Mouse (Mus musculus): ENCODE measurements around the gene Nek1. TPM values are rescaled to one million over a fixed set of nuclear protein-coding genes. Genes with fewer than 3 reads are reported as not detected.

Nek1 gene
- polyA plus RNA-seq, 1 experiment from 2014 or later, result 14.1 TPM

DNA sequence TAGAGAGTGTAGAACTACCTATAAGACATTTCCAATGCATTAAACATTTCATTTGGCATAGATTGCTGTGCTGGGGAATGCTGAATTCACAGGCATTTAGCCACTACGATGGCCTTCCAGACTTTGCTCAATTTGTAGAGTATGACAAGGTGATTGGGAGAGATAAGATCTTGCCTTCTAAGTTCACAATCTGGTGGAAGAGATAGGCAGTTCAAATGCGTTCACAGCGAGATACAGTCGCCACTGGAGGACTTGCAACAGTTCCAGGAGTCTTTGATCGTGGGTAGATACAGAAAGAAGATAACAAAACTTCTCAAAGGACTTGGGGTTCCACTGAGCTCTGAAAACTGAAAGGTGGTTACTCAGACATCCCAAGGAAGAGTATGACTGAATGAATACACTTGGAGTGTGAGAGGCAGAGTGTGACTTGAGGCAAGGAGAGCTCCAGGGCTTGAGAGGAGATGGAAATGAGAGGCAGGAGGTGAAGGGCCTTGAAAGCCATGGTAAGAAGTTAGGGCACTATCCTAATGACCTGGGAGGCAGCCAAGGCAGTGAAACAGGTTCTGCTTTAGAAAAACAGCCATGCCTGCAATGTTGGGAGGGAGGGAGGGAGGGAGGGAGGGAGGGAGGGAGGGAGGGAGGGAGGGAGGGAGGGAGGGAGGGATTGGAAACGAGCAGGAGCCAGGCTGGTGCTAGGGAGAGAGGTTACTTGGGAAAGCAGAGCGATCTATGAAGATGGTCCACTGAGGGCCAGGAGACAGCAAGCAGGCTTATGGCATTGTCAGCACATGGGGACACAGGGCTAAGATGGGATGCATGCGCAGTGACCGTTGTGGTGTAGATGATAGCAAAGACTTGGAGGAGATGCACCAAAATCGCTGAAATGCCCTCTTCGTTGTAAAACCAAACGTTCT lies 184.9 kb downstream of the Nek1 start:
- no peaks in the 10 kb centered on the region for H3K9me3 ChIP-seq (ENCODE audit: control insufficient read depth, low read length)
- H3K36me3 ChIP-seq (ENCODE audit: control insufficient read depth, insufficient read depth, low read length), result no peaks in the 10 kb centered on the region
- no peak overlapping the region for H3K4me2 ChIP-seq
- WGBS, result 58% methylated on average over 11 of the region's 12 CpGs
- H3K27ac ChIP-seq (ENCODE audit: low read depth, low read length), result no peak overlapping the region
- H3K27me3 ChIP-seq (replicated peaks; ENCODE audit: control insufficient read depth, insufficient read depth, low read length), result no peaks in the 10 kb centered on the region
- H3K9ac ChIP-seq (ENCODE audit: low read depth, low read length), result no peak overlapping the region
- no peak for DNase-seq (ENCODE audit: low spot score)
- ATAC-seq (replicated peaks; ENCODE audit: low FRiP score), result no peak
- no peaks in the 10 kb centered on the region for H3K4me1 ChIP-seq (replicated peaks; ENCODE audit: control insufficient read depth, insufficient read depth, low read length)
- H3K4me3 ChIP-seq (ENCODE audit: low read depth, low read length), result no peak overlapping the region

DNA sequence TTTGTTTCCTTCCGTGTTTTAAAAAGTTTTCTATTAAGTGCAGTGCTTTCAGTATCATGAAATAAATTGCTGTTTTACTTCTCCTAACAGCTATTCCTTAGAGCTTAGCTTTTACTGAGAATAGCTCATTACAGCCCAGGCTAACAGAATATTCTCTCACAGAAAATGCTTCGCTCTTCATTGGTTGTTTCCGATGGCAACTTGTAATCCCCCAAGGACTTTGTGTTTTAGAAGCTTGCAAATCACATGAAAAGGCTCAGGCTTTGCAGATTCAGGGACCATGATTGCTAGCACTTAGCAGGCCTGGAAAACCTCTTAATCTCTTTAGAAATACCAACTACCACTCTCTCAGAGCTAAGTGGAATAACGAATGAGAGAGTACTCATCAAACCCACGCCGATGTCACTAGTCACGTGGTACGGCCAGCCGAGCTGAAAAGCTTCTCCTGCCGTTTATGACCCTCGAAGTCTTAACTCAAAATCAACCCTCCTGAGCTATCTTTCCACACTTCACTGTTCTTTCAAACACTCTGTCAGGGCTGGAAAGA lies 185.7 kb downstream of the Nek1 start:
- no peaks in the 10 kb centered on the region for H3K4me1 ChIP-seq (replicated peaks; ENCODE audit: control insufficient read depth, insufficient read depth, low read length)
- 77% methylated on average over 11 of the region's 11 CpGs for WGBS
- H3K9me3 ChIP-seq (ENCODE audit: control insufficient read depth, low read length), result no peaks in the 10 kb centered on the region
- DNase-seq (ENCODE audit: low spot score) (no peak), ATAC-seq (replicated peaks; ENCODE audit: low FRiP score) (no peak)
- no peak overlapping the region for H3K4me3 ChIP-seq (ENCODE audit: low read depth, low read length)
- H3K4me2 ChIP-seq, result no peak overlapping the region
- H3K36me3 ChIP-seq (ENCODE audit: control insufficient read depth, insufficient read depth, low read length), result no peaks in the 10 kb centered on the region
- H3K9ac ChIP-seq (ENCODE audit: low read depth, low read length), result no peak overlapping the region
- no peaks in the 10 kb centered on the region for H3K27me3 ChIP-seq (replicated peaks; ENCODE audit: control insufficient read depth, insufficient read depth, low read length)
- no peak overlapping the region for H3K27ac ChIP-seq (ENCODE audit: low read depth, low read length)

Other genes with a start within 250 kb of the Nek1 start
- 133 and 145 TPM in 2 replicates for gene Hpf1, start 102.8 kb upstream of the Nek1 start, polyA plus RNA-seq (2014; fragmentation: Nextera tagmentation; extraction: Ambion mirVana)
- gene Clcn3, start 9.9 kb upstream of the Nek1 start, polyA plus RNA-seq (2014; fragmentation: Nextera tagmentation; extraction: Ambion mirVana), result 42.9 and 43.8 TPM in 2 replicates
- gene Sh3rf1, start 230.7 kb downstream of the Nek1 start, polyA plus RNA-seq (2014; fragmentation: Nextera tagmentation; extraction: Ambion mirVana), result 6.7 and 7.1 TPM in 2 replicates